In genomic region chr14:55085324-55086008, GRCm38 (mm10) we compare ENCODE assay signal across 9 mouse cellular contexts. TPM values are rescaled to one million over a fixed set of nuclear protein-coding genes. Genes with fewer than 3 reads are reported as not detected.
DNase-seq lines count a peak whose midpoint lies in the region; ATAC-seq and TF ChIP-seq lines count a peak whose summit lies in the region.
"Had no signal": no experiment of that assay in that cellular context is flagged by ENCODE, and none has a peak within 500 bp of the region (broad histone marks: within the 10 kb centered on the region; RNA-seq: fewer than 3 reads in every experiment).

No protein-coding gene starts in this region.

- H3K27me3 ChIP-seq in stomach, embryonic 15.5 days (replicated peaks), result no peaks in the 10 kb centered on the region
- H3K27me3 ChIP-seq in stomach, postnatal 0 days (ENCODE audit: control insufficient read depth, insufficient read depth, low read length), result no peaks in the 10 kb centered on the region
- H3K27me3 ChIP-seq in forebrain, embryonic 15.5 days, result no peaks in the 10 kb centered on the region
- no peaks in the 10 kb centered on the region for H3K27me3 ChIP-seq in kidney, postnatal 0 days (ENCODE audit: insufficient read depth, low read length)

- peak; percentile 44; the same call in 1 of the 2 replicates for ATAC-seq in stomach, embryonic 15.5 days (ENCODE audit: insufficient read depth, low FRiP score, low read depth)
- ATAC-seq in stomach, postnatal 0 days (ENCODE audit: low FRiP score, low TSS enrichment), result no peak
- ATAC-seq in forebrain, embryonic 15.5 days (replicated peaks), result peak; percentile 39
- ATAC-seq in kidney, postnatal 0 days (replicated peaks; ENCODE audit: low FRiP score, low read depth), result 0 out of 2 replicates have a peak, but pooled peaks have one; percentile 29
- ATAC-seq in inflammation-experienced regulatory T-cells, adult 6 months, result no peak

- H3K9me3 ChIP-seq in stomach, embryonic 15.5 days, result no peaks in the 10 kb centered on the region
- no peaks in the 10 kb centered on the region for H3K9me3 ChIP-seq in stomach, postnatal 0 days (ENCODE audit: control insufficient read depth, low read length)
- no peaks in the 10 kb centered on the region for H3K9me3 ChIP-seq in forebrain, embryonic 15.5 days
- H3K9me3 ChIP-seq in kidney, postnatal 0 days (replicated peaks; ENCODE audit: low read length), result no peaks in the 10 kb centered on the region
- H3K9me3 ChIP-seq: heart, embryonic 10.5 days had no signal

- no peak for TF ChIP-seq EP300 in stomach, postnatal 0 days (optimal IDR thresholded peaks at IDR 0.05)

- H3K4me3 ChIP-seq in stomach, embryonic 15.5 days (replicated peaks), result no peak overlapping the region
- no peak overlapping the region for H3K4me3 ChIP-seq in stomach, postnatal 0 days (ENCODE audit: low read depth, low read length)
- H3K4me3 ChIP-seq in forebrain, embryonic 15.5 days, result no peak overlapping the region
- no peak overlapping the region for H3K4me3 ChIP-seq in kidney, postnatal 0 days (replicated peaks; ENCODE audit: low read depth, low read length)
- H3K4me3 ChIP-seq: heart, embryonic 10.5 days had no signal

- H3K4me2 ChIP-seq in stomach, embryonic 15.5 days, result no peak overlapping the region
- no peak overlapping the region for H3K4me2 ChIP-seq in stomach, postnatal 0 days (replicated peaks; ENCODE audit: low read depth)
- no peak overlapping the region; the same call in 1 of the 2 replicates for H3K4me2 ChIP-seq in forebrain, embryonic 15.5 days (replicated peaks)
- H3K4me2 ChIP-seq in kidney, postnatal 0 days (ENCODE audit: low read length), result no peak overlapping the region

- H3K4me1 ChIP-seq in stomach, embryonic 15.5 days, result no peaks in the 10 kb centered on the region
- no peaks in the 10 kb centered on the region for H3K4me1 ChIP-seq in stomach, postnatal 0 days (replicated peaks; ENCODE audit: control insufficient read depth, insufficient read depth)
- peaks cover 89% of the 10 kb centered on the region for H3K4me1 ChIP-seq in forebrain, embryonic 15.5 days
- H3K4me1 ChIP-seq in kidney, postnatal 0 days (replicated peaks; ENCODE audit: insufficient read depth, low read length), result peaks cover 8% of the 10 kb centered on the region; the same call in 1 of the 2 replicates

- 54% methylated on average over 9 of the region's 9 CpGs for WGBS in stomach, embryonic 15.5 days
- 66% methylated on average over 9 of the region's 9 CpGs for WGBS in stomach, postnatal 0 days
- 22% methylated on average over 9 of the region's 9 CpGs for WGBS in forebrain, embryonic 15.5 days
- 35% methylated on average over 9 of the region's 9 CpGs for WGBS in kidney, postnatal 0 days

- no peak for DNase-seq in stomach, postnatal 0 days (ENCODE audit: low spot score)
- no peak for DNase-seq in kidney, postnatal 0 days (ENCODE audit: low spot score)
- peak; percentile 94 for DNase-seq in retina, postnatal 1 day
- no peak for DNase-seq in urinary bladder, adult 18-20 months (ENCODE audit: low spot score in 2 of 2)
- no peak for DNase-seq in urinary bladder, postnatal 25 days (ENCODE audit: low spot score)

- TF ChIP-seq CTCF in stomach, postnatal 0 days (IDR thresholded peaks at IDR 0.05; ENCODE audit: low read depth), result no peak
- no peak for TF ChIP-seq CTCF in kidney, postnatal 0 days (IDR thresholded peaks at IDR 0.05; ENCODE audit: low read depth)

- H3K27ac ChIP-seq in stomach, embryonic 15.5 days, result no peak overlapping the region
- H3K27ac ChIP-seq in stomach, postnatal 0 days (replicated peaks), result no peak overlapping the region
- H3K27ac ChIP-seq in forebrain, embryonic 15.5 days (replicated peaks), result peak overlapping the region; percentile 74
- no peak overlapping the region for H3K27ac ChIP-seq in kidney, postnatal 0 days
- H3K27ac ChIP-seq: heart, embryonic 10.5 days had no signal

- H3K9ac ChIP-seq in stomach, embryonic 15.5 days, result no peak overlapping the region
- no peak overlapping the region for H3K9ac ChIP-seq in stomach, postnatal 0 days (ENCODE audit: low read length)
- H3K9ac ChIP-seq in forebrain, embryonic 15.5 days (replicated peaks), result no peak overlapping the region
- H3K9ac ChIP-seq in kidney, postnatal 0 days (ENCODE audit: low read depth, low read length), result no peak overlapping the region

- H3K36me3 ChIP-seq in stomach, embryonic 15.5 days, result no peaks in the 10 kb centered on the region
- H3K36me3 ChIP-seq in stomach, postnatal 0 days (ENCODE audit: control insufficient read depth, insufficient read depth, low read length), result no peaks in the 10 kb centered on the region
- peaks cover 6% of the 10 kb centered on the region; the same call in 1 of the 2 replicates for H3K36me3 ChIP-seq in forebrain, embryonic 15.5 days
- no peaks in the 10 kb centered on the region for H3K36me3 ChIP-seq in kidney, postnatal 0 days (ENCODE audit: insufficient read depth, low read length)
- H3K36me3 ChIP-seq: heart, embryonic 10.5 days had no signal

RNA-seq across cellular contexts. Expression of gene Zfhx2, which starts 6.7 kb away (rescaled TPM):
- 4.4 and 5.1 TPM in 2 replicates for polyA plus RNA-seq in stomach, embryonic 15.5 days (2015; fragmentation: Nextera tagmentation; extraction: Ambion mirVana)
- 1.0 and 1.3 TPM in 2 replicates for polyA plus RNA-seq in stomach, postnatal 0 days (2015; fragmentation: Nextera tagmentation; extraction: Ambion mirVana)
- polyA plus RNA-seq in forebrain, embryonic 15.5 days (2015; fragmentation: Nextera tagmentation; extraction: Ambion mirVana), result 27.4 and 30.6 TPM in 2 replicates
- polyA plus RNA-seq in kidney, postnatal 0 days (2015; fragmentation: Nextera tagmentation; extraction: Ambion mirVana), result 2.0 and 2.4 TPM in 2 replicates
- 1 to 10 TPM; 4.1 to 4.9 (median 4.2) TPM for polyA plus RNA-seq in inflammation-experienced regulatory T-cells, adult 6 months (2017; shearing (Covaris generic))

RNA-seq across cellular contexts. Expression of gene Thtpa, which starts 9.1 kb away (rescaled TPM):
- 19.4 and 21.6 TPM in 2 replicates for polyA plus RNA-seq in stomach, embryonic 15.5 days (2015; fragmentation: Nextera tagmentation; extraction: Ambion mirVana)
- polyA plus RNA-seq in stomach, postnatal 0 days (2015; fragmentation: Nextera tagmentation; extraction: Ambion mirVana), result 11.5 and 11.8 TPM in 2 replicates
- polyA plus RNA-seq in forebrain, embryonic 15.5 days (2015; fragmentation: Nextera tagmentation; extraction: Ambion mirVana), result 52.2 and 52.3 TPM in 2 replicates
- polyA plus RNA-seq in kidney, postnatal 0 days (2015; fragmentation: Nextera tagmentation; extraction: Ambion mirVana), result 20.8 and 21.6 TPM in 2 replicates
- polyA plus RNA-seq in inflammation-experienced regulatory T-cells, adult 6 months (2017; shearing (Covaris generic)), result 10 to 100 TPM in 1 of 3 experiments, 1 to 10 TPM in 2; 7.8 to 12.1 (median 9.3) TPM

RNA-seq across cellular contexts. Expression of gene Ap1g2, which starts 20.9 kb away (rescaled TPM):
- 38.5 and 42.5 TPM in 2 replicates for polyA plus RNA-seq in stomach, embryonic 15.5 days (2015; fragmentation: Nextera tagmentation; extraction: Ambion mirVana)
- polyA plus RNA-seq in stomach, postnatal 0 days (2015; fragmentation: Nextera tagmentation; extraction: Ambion mirVana), result 26.4 and 31.0 TPM in 2 replicates
- polyA plus RNA-seq in forebrain, embryonic 15.5 days (2015; fragmentation: Nextera tagmentation; extraction: Ambion mirVana), result 11.4 and 13.0 TPM in 2 replicates
- 15.8 and 16.8 TPM in 2 replicates for polyA plus RNA-seq in kidney, postnatal 0 days (2015; fragmentation: Nextera tagmentation; extraction: Ambion mirVana)
- polyA plus RNA-seq in inflammation-experienced regulatory T-cells, adult 6 months (2017; shearing (Covaris generic)), result 100 to 1,000 TPM; 103 to 111 (median 110) TPM

RNA-seq across cellular contexts. Expression of gene Jph4, which starts 31.3 kb away (rescaled TPM):
- polyA plus RNA-seq in stomach, embryonic 15.5 days (2015; fragmentation: Nextera tagmentation; extraction: Ambion mirVana), result 1.6 and 2.1 TPM in 2 replicates
- 0.82 and 1.0 TPM in 2 replicates for polyA plus RNA-seq in stomach, postnatal 0 days (2015; fragmentation: Nextera tagmentation; extraction: Ambion mirVana)
- polyA plus RNA-seq in forebrain, embryonic 15.5 days (2015; fragmentation: Nextera tagmentation; extraction: Ambion mirVana), result 37.4 and 38.3 TPM in 2 replicates
- 0.30 and 0.34 TPM in 2 replicates for polyA plus RNA-seq in kidney, postnatal 0 days (2015; fragmentation: Nextera tagmentation; extraction: Ambion mirVana)
- not detected for polyA plus RNA-seq in inflammation-experienced regulatory T-cells, adult 6 months (2017; shearing (Covaris generic))

Comparison
In these comparisons a context has a peak if more than half of its experiments do, and no peak if none do; other contexts are left out.
1. ATAC-seq: peak in stomach, embryonic 15.5 days (single experiment), forebrain, embryonic 15.5 days (single experiment) and kidney, postnatal 0 days (single experiment); none in stomach, postnatal 0 days (single experiment) and inflammation-experienced regulatory T-cells, adult 6 months (single experiment).